Mouse (Mus musculus) granulocyte monocyte progenitor cell, adult 5-6 weeks (primary cell): ENCODE results near the gene A830031A19Rik. TPM values are rescaled to one million over a fixed set of nuclear protein-coding genes. Genes with fewer than 3 reads are reported as not detected.
A peak's percentile ranks its signal among the peaks of the same experiment; 100 is the strongest.

Experiments
- ATAC-seq: replicated peaks from 2 replicates; pipeline ENCODE4 v1.8.0; 2016; ENCODE audit warnings: mild to moderate bottlenecking, moderate TSS enrichment, inconsistent platforms; ENCODE audit not compliant: poor library complexity, severe bottlenecking
- total RNA-seq, 2 experiments: library from RNA; stranded (forward) in 1 of 2; stranded (reverse) in 1 of 2; fragments of 200-712, 200-1000 nt in 1 of 2; fragments of >200 nt in 1 of 2; fragmentation: Nextera tagmentation in 1 of 2; gene quantifications; 2 replicates each; pipeline ENCODE4 v1.2.3; 2014 to 2017

A830031A19Rik gene
- total RNA-seq, 2 experiments from 2014 or later = not detected

GRCm38 (mm10) chr11:24096483-24096882, 21.6 kb upstream of the A830031A19Rik start:
- no peak for ATAC-seq

GRCm38 (mm10) chr11:24095656-24096353, 21.0 kb upstream of the A830031A19Rik start:
- ATAC-seq = no peak

- ATAC-seq = no peak
These were observed 20.4 kb upstream of the A830031A19Rik start for GRCm38 (mm10) chr11:24095236-24095635.

GRCm38 (mm10) chr11:24094086-24094487, 19.2 kb upstream of the A830031A19Rik start:
- ATAC-seq = no peak

- ATAC-seq = 0 out of 2 replicates have a peak, but pooled peaks have one; percentile 47
These were observed 17.8 kb upstream of the A830031A19Rik start for GRCm38 (mm10) chr11:24092618-24093017.

- ATAC-seq = no peak
These were observed 16.7 kb upstream of the A830031A19Rik start for GRCm38 (mm10) chr11:24091393-24092080.

- no peak for ATAC-seq
These were observed 15.6 kb upstream of the A830031A19Rik start for GRCm38 (mm10) chr11:24090443-24090842.

GRCm38 (mm10) chr11:24087069-24087468, 12.2 kb upstream of the A830031A19Rik start:
- ATAC-seq = peak; percentile 92

GRCm38 (mm10) chr11:24085986-24086385, 11.1 kb upstream of the A830031A19Rik start:
- no peak for ATAC-seq

GRCm38 (mm10) chr11:24084590-24084989, 9.7 kb upstream of the A830031A19Rik start:
- no peak for ATAC-seq

GRCm38 (mm10) chr11:24084077-24084476, 9.2 kb upstream of the A830031A19Rik start:
- ATAC-seq = no peak

GRCm38 (mm10) chr11:24083423-24083822, 8.6 kb upstream of the A830031A19Rik start:
- no peak for ATAC-seq

- no peak for ATAC-seq
These were observed 8.2 kb upstream of the A830031A19Rik start for GRCm38 (mm10) chr11:24083076-24083405.

- ATAC-seq = no peak
These were observed 7.7 kb upstream of the A830031A19Rik start for GRCm38 (mm10) chr11:24082385-24083075.

GRCm38 (mm10) chr11:24081687-24082384, 7.0 kb upstream of the A830031A19Rik start:
- ATAC-seq = 0 out of 2 replicates have a peak, but pooled peaks have one; percentile 10

GRCm38 (mm10) chr11:24081016-24081686, 6.3 kb upstream of the A830031A19Rik start:
- ATAC-seq = peak; percentile 37

GRCm38 (mm10) chr11:24080541-24080940, 5.7 kb upstream of the A830031A19Rik start:
- ATAC-seq = no peak

GRCm38 (mm10) chr11:24079392-24080391, 4.8 kb upstream of the A830031A19Rik start:
- no peak for ATAC-seq
